Comparison of ENCODE assay signal across 18 mouse cellular contexts in the genomic region with DNA sequence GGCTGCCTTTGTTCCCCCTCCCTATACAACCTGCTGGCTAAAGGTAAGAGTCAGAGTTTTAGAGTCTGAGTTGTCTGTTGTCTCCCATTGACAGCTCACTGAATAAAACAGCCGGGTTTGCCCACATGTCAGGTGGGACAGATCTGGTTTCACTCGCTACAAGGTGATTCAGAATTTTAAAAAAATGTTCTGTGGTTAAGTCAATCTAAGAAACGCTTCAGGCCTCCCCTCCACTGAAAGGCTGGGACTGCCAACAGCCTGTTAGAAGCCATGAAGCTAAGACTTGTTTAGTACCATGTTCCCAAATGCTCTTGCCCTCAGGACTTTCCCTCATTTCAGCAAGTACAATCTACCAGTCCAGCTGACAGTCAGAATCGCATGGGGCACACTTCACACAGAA.
DNase-seq lines count a peak whose midpoint lies in the region; ATAC-seq and TF ChIP-seq lines count a peak whose summit lies in the region.
"Had no signal": no experiment of that assay in that cellular context is flagged by ENCODE, and none has a peak within 500 bp of the region (broad histone marks: within the 10 kb centered on the region; RNA-seq: fewer than 3 reads in every experiment).

No protein-coding gene starts in this region.

- no peak overlapping the region for H3K9ac ChIP-seq in forebrain, embryonic 15.5 days (replicated peaks)
- H3K9ac ChIP-seq in heart, postnatal 0 days (replicated peaks; ENCODE audit: low read depth, low read length): no peak overlapping the region
- no peak overlapping the region for H3K9ac ChIP-seq in embryonic facial prominence, embryonic 12.5 days
- H3K9ac ChIP-seq in kidney, embryonic 16.5 days (replicated peaks; ENCODE audit: low read length): no peak overlapping the region
- H3K9ac ChIP-seq: embryonic facial prominence, embryonic 13.5 days; hindbrain, embryonic 13.5 days; intestine, embryonic 15.5 days had no signal

- 0 out of 2 replicates have a peak overlapping the region, but pooled peaks have one; percentile 26 for H3K27ac ChIP-seq in forebrain, embryonic 10.5 days
- no peak overlapping the region for H3K27ac ChIP-seq in forebrain, embryonic 15.5 days (replicated peaks)
- H3K27ac ChIP-seq in heart, postnatal 0 days (ENCODE audit: low read depth): 0 out of 2 replicates have a peak overlapping the region, but pooled peaks have one; percentile 79
- H3K27ac ChIP-seq in embryonic facial prominence, embryonic 12.5 days: 0 out of 2 replicates have a peak overlapping the region, but pooled peaks have one; percentile 0
- H3K27ac ChIP-seq in kidney, embryonic 16.5 days (ENCODE audit: low read length): no peak overlapping the region
- H3K27ac ChIP-seq: embryonic facial prominence, embryonic 13.5 days; hindbrain, embryonic 13.5 days; intestine, embryonic 15.5 days had no signal

- H3K4me2 ChIP-seq in forebrain, embryonic 15.5 days (replicated peaks): no peak overlapping the region
- H3K4me2 ChIP-seq in heart, postnatal 0 days (ENCODE audit: low read depth, low read length): no peak overlapping the region
- no peak overlapping the region for H3K4me2 ChIP-seq in embryonic facial prominence, embryonic 12.5 days (replicated peaks)
- no peak overlapping the region for H3K4me2 ChIP-seq in kidney, embryonic 16.5 days (replicated peaks; ENCODE audit: low read depth, low read length)
- H3K4me2 ChIP-seq: embryonic facial prominence, embryonic 13.5 days; hindbrain, embryonic 13.5 days; intestine, embryonic 15.5 days had no signal

- no peak for TF ChIP-seq EP300 in heart, postnatal 0 days (IDR thresholded peaks at IDR 0.05; ENCODE audit: low read depth)

- no peak for DNase-seq in forebrain, embryonic 10.5 days (ENCODE audit: extremely low spot score, low spot score)
- no peak for DNase-seq in heart, postnatal 0 days (ENCODE audit: low spot score)
- DNase-seq in heart, postnatal 14 days: no peak
- DNase-seq in frontal cortex, postnatal 25 days (ENCODE audit: low spot score in 2 of 2): no peak
- DNase-seq: adrenal gland, adult 2 months; adrenal gland, postnatal 25 days; cerebellum, adult 2 months; cerebellum, postnatal 10 days; embryo, embryonic 11 days; gastrocnemius, postnatal 14 days; kidney, adult 18-20 months had no signal

- peaks cover 20% of the 10 kb centered on the region for H3K4me1 ChIP-seq in forebrain, embryonic 10.5 days
- H3K4me1 ChIP-seq in forebrain, embryonic 15.5 days: no peaks in the 10 kb centered on the region; the same call in 1 of the 2 replicates
- no peaks in the 10 kb centered on the region for H3K4me1 ChIP-seq in heart, postnatal 0 days (ENCODE audit: control insufficient read depth, insufficient read depth)
- peaks cover 11% of the 10 kb centered on the region for H3K4me1 ChIP-seq in embryonic facial prominence, embryonic 12.5 days
- H3K4me1 ChIP-seq in kidney, embryonic 16.5 days (ENCODE audit: insufficient read depth, low read length): peaks cover 5% of the 10 kb centered on the region

- 79% methylated on average over 4 of the region's 4 CpGs for WGBS in forebrain, embryonic 10.5 days
- 68% methylated on average over 4 of the region's 4 CpGs for WGBS in forebrain, embryonic 15.5 days
- 68% methylated on average over 4 of the region's 4 CpGs for WGBS in heart, postnatal 0 days
- WGBS in embryonic facial prominence, embryonic 12.5 days: 28% methylated on average over 4 of the region's 4 CpGs
- 32% methylated on average over 4 of the region's 4 CpGs for WGBS in kidney, embryonic 16.5 days

- intact Hi-C loops in heart, postnatal 14 days (cut with DNase I): no loop called here

- no peaks in the 10 kb centered on the region for H3K36me3 ChIP-seq in forebrain, embryonic 10.5 days (replicated peaks)
- H3K36me3 ChIP-seq in forebrain, embryonic 15.5 days: no peaks in the 10 kb centered on the region
- no peaks in the 10 kb centered on the region for H3K36me3 ChIP-seq in heart, postnatal 0 days (replicated peaks; ENCODE audit: control insufficient read depth, insufficient read depth, low read length)
- no peaks in the 10 kb centered on the region for H3K36me3 ChIP-seq in embryonic facial prominence, embryonic 12.5 days
- no peaks in the 10 kb centered on the region for H3K36me3 ChIP-seq in kidney, embryonic 16.5 days (ENCODE audit: insufficient read depth, low read length)
- H3K36me3 ChIP-seq: embryonic facial prominence, embryonic 13.5 days; hindbrain, embryonic 13.5 days; intestine, embryonic 15.5 days had no signal

- H3K27me3 ChIP-seq in forebrain, embryonic 10.5 days (ENCODE audit: poor library complexity, severe bottlenecking): no peaks in the 10 kb centered on the region
- H3K27me3 ChIP-seq in forebrain, embryonic 15.5 days: no peaks in the 10 kb centered on the region
- no peaks in the 10 kb centered on the region for H3K27me3 ChIP-seq in heart, postnatal 0 days (ENCODE audit: control insufficient read depth, insufficient read depth, low read length)
- no peaks in the 10 kb centered on the region for H3K27me3 ChIP-seq in embryonic facial prominence, embryonic 12.5 days
- no peaks in the 10 kb centered on the region for H3K27me3 ChIP-seq in kidney, embryonic 16.5 days (ENCODE audit: insufficient read depth, low read length)
- H3K27me3 ChIP-seq: embryonic facial prominence, embryonic 13.5 days; hindbrain, embryonic 13.5 days; intestine, embryonic 15.5 days had no signal

- ATAC-seq in forebrain, embryonic 15.5 days (replicated peaks): no peak
- ATAC-seq in heart, postnatal 0 days (ENCODE audit: insufficient read depth, low read depth): no peak
- no peak for ATAC-seq in embryonic facial prominence, embryonic 12.5 days (ENCODE audit: insufficient number of reproducible peaks, insufficient read depth, low FRiP score, low TSS enrichment)
- no peak for ATAC-seq in kidney, embryonic 16.5 days (ENCODE audit: low FRiP score, low TSS enrichment)
- ATAC-seq: forebrain, embryonic 16.5 days; intestine, embryonic 15.5 days had no signal

- no peak for TF ChIP-seq CTCF in heart, postnatal 0 days (IDR thresholded peaks at IDR 0.05; ENCODE audit: low read depth)

- no peaks in the 10 kb centered on the region for H3K9me3 ChIP-seq in forebrain, embryonic 10.5 days
- no peaks in the 10 kb centered on the region for H3K9me3 ChIP-seq in forebrain, embryonic 15.5 days
- no peaks in the 10 kb centered on the region for H3K9me3 ChIP-seq in heart, postnatal 0 days (replicated peaks; ENCODE audit: control insufficient read depth, low read length)
- H3K9me3 ChIP-seq in embryonic facial prominence, embryonic 12.5 days: no peaks in the 10 kb centered on the region
- no peaks in the 10 kb centered on the region for H3K9me3 ChIP-seq in kidney, embryonic 16.5 days (ENCODE audit: low read length)
- H3K9me3 ChIP-seq: embryonic facial prominence, embryonic 13.5 days; hindbrain, embryonic 13.5 days; intestine, embryonic 15.5 days had no signal

- H3K4me3 ChIP-seq in forebrain, embryonic 10.5 days: no peak overlapping the region
- no peak overlapping the region for H3K4me3 ChIP-seq in forebrain, embryonic 15.5 days
- no peak overlapping the region for H3K4me3 ChIP-seq in heart, postnatal 0 days (ENCODE audit: low read depth, low read length)
- no peak overlapping the region for H3K4me3 ChIP-seq in embryonic facial prominence, embryonic 12.5 days
- no peak overlapping the region for H3K4me3 ChIP-seq in kidney, embryonic 16.5 days (ENCODE audit: low read length)
- H3K4me3 ChIP-seq: embryonic facial prominence, embryonic 13.5 days; hindbrain, embryonic 13.5 days; intestine, embryonic 15.5 days had no signal

Comparison
In these comparisons a context has a peak if more than half of its experiments do, and no peak if none do; other contexts are left out.
1. H3K27ac ChIP-seq: peak in forebrain, embryonic 10.5 days (single experiment), heart, postnatal 0 days (single experiment) and embryonic facial prominence, embryonic 12.5 days (single experiment); none in forebrain, embryonic 15.5 days (single experiment) and kidney, embryonic 16.5 days (single experiment).